Mouse (Mus musculus) intestine, embryonic 16.5 days (tissue): ENCODE data around the gene Olfr1218. TPM values are rescaled to one million over a fixed set of nuclear protein-coding genes. Genes with fewer than 3 reads are reported as not detected.

Experiments used
- polyA plus RNA-seq: library from polyadenylated mRNA; unstranded; fragments of >200 nt; fragmentation: Nextera tagmentation; extraction: Ambion mirVana; gene quantifications from 2 replicates; pipeline ENCODE4 v1.2.1, GENCODE M21; 2015

Olfr1218 gene
- polyA plus RNA-seq, 1 experiment from 2014 or later = not detected

Other genes starting within 250 kb of the Olfr1218 start
- not detected in 2 replicates for gene Olfr1202, start 246.7 kb downstream of the Olfr1218 start, polyA plus RNA-seq
- gene Olfr1205, start 231.4 kb downstream of the Olfr1218 start, polyA plus RNA-seq = not detected in 2 replicates
- gene Olfr1204, start 211.9 kb downstream of the Olfr1218 start, polyA plus RNA-seq = not detected in 2 replicates
- gene Olfr1206, start 198.0 kb downstream of the Olfr1218 start, polyA plus RNA-seq = not detected in 2 replicates
- not detected in 2 replicates for gene Olfr1208, start 158.9 kb downstream of the Olfr1218 start, polyA plus RNA-seq
- not detected in 2 replicates for gene Olfr1209, start 146.0 kb downstream of the Olfr1218 start, polyA plus RNA-seq
- gene Olfr1211, start 123.1 kb downstream of the Olfr1218 start, polyA plus RNA-seq = not detected in 2 replicates
- gene Olfr1212, start 107.2 kb downstream of the Olfr1218 start, polyA plus RNA-seq = not detected in 2 replicates
- gene Gm13762, start 80.9 kb downstream of the Olfr1218 start, polyA plus RNA-seq = not detected in 2 replicates
- not detected in 2 replicates for gene Olfr1214, start 68.5 kb downstream of the Olfr1218 start, polyA plus RNA-seq
- gene Olfr1215, start 54.2 kb downstream of the Olfr1218 start, polyA plus RNA-seq = not detected in 2 replicates
- not detected in 2 replicates for gene Olfr1216, start 42.8 kb downstream of the Olfr1218 start, polyA plus RNA-seq
- gene Olfr1217, start 29.1 kb downstream of the Olfr1218 start, polyA plus RNA-seq = not detected in 2 replicates
- not detected in 2 replicates for gene Olfr1219, start 22.3 kb upstream of the Olfr1218 start, polyA plus RNA-seq
- gene Olfr1220, start 45.6 kb upstream of the Olfr1218 start, polyA plus RNA-seq = not detected in 2 replicates
- gene Olfr1221, start 56.1 kb upstream of the Olfr1218 start, polyA plus RNA-seq = not detected in 2 replicates
- not detected in 2 replicates for gene Olfr1222, start 71.9 kb upstream of the Olfr1218 start, polyA plus RNA-seq
- not detected in 2 replicates for gene Olfr1223, start 90.4 kb upstream of the Olfr1218 start, polyA plus RNA-seq
- not detected in 2 replicates for gene Olfr1224-ps1, start 102.9 kb upstream of the Olfr1218 start, polyA plus RNA-seq
- gene Olfr1225, start 113.5 kb upstream of the Olfr1218 start, polyA plus RNA-seq = not detected in 2 replicates
- gene Olfr1226, start 138.9 kb upstream of the Olfr1218 start, polyA plus RNA-seq = not detected in 2 replicates
- not detected in 2 replicates for gene Olfr1228, start 192.9 kb upstream of the Olfr1218 start, polyA plus RNA-seq
- not detected in 2 replicates for gene Olfr1229, start 226.8 kb upstream of the Olfr1218 start, polyA plus RNA-seq
- not detected in 2 replicates for gene Olfr1230, start 236.1 kb upstream of the Olfr1218 start, polyA plus RNA-seq
- gene Olfr1231, start 245.9 kb upstream of the Olfr1218 start, polyA plus RNA-seq = not detected in 2 replicates